Mouse (Mus musculus) forebrain, postnatal 0 days (tissue): ENCODE results near the gene Npc2. TPM values are rescaled to one million over a fixed set of nuclear protein-coding genes. Genes with fewer than 3 reads are reported as not detected.

Experiments used
- ATAC-seq: fragments of 200-750 bp; cut with Nextera tagmentation; 2 replicates; pipeline ENCODE4 v1.8.0; 2017; ENCODE audit warnings: mild to moderate bottlenecking, moderate library complexity
- DNase-seq: peaks from one replicate; pipeline ENCODE4 v3.0.0-alpha.2; 2015
- H3K27ac ChIP-seq: fragments of 300-500 bp; sonication (generic); 2 replicates; pipeline ENCODE4 v1.5.1; 2014; ENCODE audit warnings: low read depth, mild to moderate bottlenecking, antibody characterized with exemption, low read length, moderate library complexity, mixed read lengths
- H3K27me3 ChIP-seq: fragments of 300-500 bp; sonication (generic); 2 replicates; pipeline ENCODE4 v1.6.1; 2014; ENCODE audit warnings: mild to moderate bottlenecking, low read length, mixed read lengths; ENCODE audit not compliant: insufficient read depth
- H3K36me3 ChIP-seq: fragments of 300-500 bp; sonication (generic); 2 replicates; pipeline ENCODE4 v1.6.1; 2014; ENCODE audit warnings: mild to moderate bottlenecking, moderate library complexity; ENCODE audit not compliant: insufficient read depth
- H3K4me1 ChIP-seq: fragments of 300-500 bp; sonication (generic); 2 replicates; pipeline ENCODE4 v1.6.1; 2014; ENCODE audit warnings: antibody characterized with exemption; ENCODE audit not compliant: insufficient read depth
- H3K4me2 ChIP-seq: fragments of 300-500 bp; sonication (generic); 2 replicates; pipeline ENCODE4 v1.6.1; 2014; ENCODE audit warnings: low read depth, mild to moderate bottlenecking, moderate library complexity
- H3K4me3 ChIP-seq: fragments of 300-500 bp; sonication (generic); 2 replicates; pipeline ENCODE4 v1.5.1; 2014; ENCODE audit warnings: low read depth, low read length, mixed read lengths
- H3K9ac ChIP-seq: fragments of 300-500 bp; sonication (generic); 2 replicates; pipeline ENCODE4 v1.6.1; 2014; ENCODE audit warnings: mild to moderate bottlenecking
- H3K9me3 ChIP-seq: fragments of 300-500 bp; sonication (generic); 2 replicates; pipeline ENCODE4 v1.6.1; 2016; ENCODE audit warnings: low read length
- CTCF ChIP-seq: sonication (generic); IDR thresholded peaks from 2 replicates; pipeline ENCODE4 v1.5.1; 2016; ENCODE audit warnings: antibody characterized with exemption, control low read depth, low read depth
- WGBS: fragments of 180-500 bp; shearing (Covaris S2); extraction: QIAGEN DNeasy Blood & Tissue Kit; methylation state at CpG from one replicate; pipeline ENCODE4 v1.1.7; 2014; 5-methylcytosine and 5-hydroxymethylcytosine counted together
- polyA plus RNA-seq: library from polyadenylated mRNA; unstranded; fragments of >200 nt; fragmentation: Nextera tagmentation; extraction: Ambion mirVana; gene quantifications from 2 replicates; pipeline ENCODE4 v1.2.1, GENCODE M21; 2015
- total RNA-seq: library from RNA; depleted of rRNA; stranded (reverse); fragments of >200 nt; gene quantifications from 2 replicates; pipeline ENCODE4 v1.2.3, GENCODE M21; 2014

Npc2 gene
- total and polyA plus RNA-seq, 2 experiments from 2014 or later: 42.5 to 64.2 TPM

GRCm38 (mm10) chr12:84786091-84786490 is 13.1 kb upstream of the Npc2 start:
- Histone ChIP-seq H3K4me1 (no peaks in the 10 kb centered on the region), H3K4me2 (no peak overlapping the region), H3K4me3 (no peak overlapping the region), H3K27me3 (no peaks in the 10 kb centered on the region), H3K9ac (no peak overlapping the region), H3K27ac (no peak overlapping the region), H3K36me3 (no peaks in the 10 kb centered on the region), H3K9me3 (no peaks in the 10 kb centered on the region)
- no peak for TF ChIP-seq CTCF
- WGBS: 46% methylated on average over 5 of the region's 5 CpGs
- ATAC-seq (no peak), DNase-seq (no peak)

GRCm38 (mm10) chr12:84784604-84785381 is 11.8 kb upstream of the Npc2 start:
- ATAC-seq (peak; percentile 91), DNase-seq (peak; percentile 91)
- no peak overlapping the region for H3K4me3 ChIP-seq
- TF ChIP-seq CTCF: peak; percentile 93
- no peak overlapping the region for H3K9ac ChIP-seq
- no peaks in the 10 kb centered on the region for H3K27me3 ChIP-seq
- no peaks in the 10 kb centered on the region for H3K4me1 ChIP-seq
- WGBS: 37% methylated on average over 25 of the region's 25 CpGs
- H3K9me3 ChIP-seq: no peaks in the 10 kb centered on the region
- no peak overlapping the region for H3K27ac ChIP-seq
- H3K36me3 ChIP-seq: no peaks in the 10 kb centered on the region
- peak overlapping the region; percentile 27 for H3K4me2 ChIP-seq

- no peaks in the 10 kb centered on the region for H3K9me3 ChIP-seq
- no peak overlapping the region for H3K4me2 ChIP-seq
- H3K4me1 ChIP-seq: peaks cover 11% of the 10 kb centered on the region
- no peak overlapping the region for H3K27ac ChIP-seq
- no peaks in the 10 kb centered on the region for H3K36me3 ChIP-seq
- no peak for TF ChIP-seq CTCF
- no peak for DNase-seq
- no peaks in the 10 kb centered on the region for H3K27me3 ChIP-seq
- no peak overlapping the region for H3K4me3 ChIP-seq
- no peak for ATAC-seq
- no peak overlapping the region for H3K9ac ChIP-seq
These were observed 3.3 kb upstream of the Npc2 start for GRCm38 (mm10) chr12:84776229-84776628.

- no peak for TF ChIP-seq CTCF
- Histone ChIP-seq H3K36me3 (no peaks in the 10 kb centered on the region), H3K4me3 (no peak overlapping the region), H3K9me3 (no peaks in the 10 kb centered on the region), H3K9ac (no peak overlapping the region), H3K27ac (no peak overlapping the region), H3K4me1 (peaks cover 14% of the 10 kb centered on the region), H3K4me2 (no peak overlapping the region; the same call in 1 of the 2 replicates), H3K27me3 (no peaks in the 10 kb centered on the region)
- WGBS: 85% methylated on average over 6 of the region's 6 CpGs
- DNase-seq: no peak
- no peak for ATAC-seq
These were observed 1.4 kb upstream of the Npc2 start for GRCm38 (mm10) chr12:84774376-84774775.

- peaks cover 14% of the 10 kb centered on the region for H3K4me1 ChIP-seq
- H3K27ac ChIP-seq: peak overlapping the region; percentile 72
- DNase-seq (no peak), ATAC-seq (no peak)
- under 1% methylated on average over 20 of the region's 20 CpGs for WGBS
- no peak for TF ChIP-seq CTCF
- H3K9me3 ChIP-seq: no peaks in the 10 kb centered on the region
- H3K4me2 ChIP-seq: peak overlapping the region; percentile 87
- H3K9ac ChIP-seq: peak overlapping the region; percentile 85
- no peaks in the 10 kb centered on the region for H3K36me3 ChIP-seq
- H3K27me3 ChIP-seq: no peaks in the 10 kb centered on the region
- H3K4me3 ChIP-seq: peak overlapping the region; percentile 73
These were observed 524 bp upstream of the Npc2 start for GRCm38 (mm10) chr12:84773476-84773875.

- Histone ChIP-seq H3K27ac (peak overlapping the region; percentile 80), H3K36me3 (no peaks in the 10 kb centered on the region), H3K9ac (peak overlapping the region; percentile 66), H3K4me1 (peaks cover 14% of the 10 kb centered on the region), H3K9me3 (no peaks in the 10 kb centered on the region), H3K4me3 (peak overlapping the region; percentile 73), H3K27me3 (no peaks in the 10 kb centered on the region), H3K4me2 (peak overlapping the region; percentile 87)
- DNase-seq: peak; percentile 31
- ATAC-seq: no peak
- TF ChIP-seq CTCF: no peak
- WGBS: 2% methylated on average over 10 of the region's 10 CpGs
These were observed 901 bp downstream of the Npc2 start for GRCm38 (mm10) chr12:84771981-84772520.

GRCm38 (mm10) chr12:84769624-84770023 is 3.3 kb downstream of the Npc2 start:
- Histone ChIP-seq H3K4me2 (no peak overlapping the region), H3K27me3 (no peaks in the 10 kb centered on the region), H3K4me1 (peaks cover 14% of the 10 kb centered on the region), H3K4me3 (no peak overlapping the region), H3K27ac (no peak overlapping the region), H3K36me3 (peaks cover 7% of the 10 kb centered on the region), H3K9me3 (no peaks in the 10 kb centered on the region), H3K9ac (no peak overlapping the region)
- DNase-seq (no peak), ATAC-seq (no peak)
- 87% methylated on average over 7 of the region's 7 CpGs for WGBS
- TF ChIP-seq CTCF: no peak
